8 mouse cellular contexts compared by ENCODE assay signal in the genomic region with DNA sequence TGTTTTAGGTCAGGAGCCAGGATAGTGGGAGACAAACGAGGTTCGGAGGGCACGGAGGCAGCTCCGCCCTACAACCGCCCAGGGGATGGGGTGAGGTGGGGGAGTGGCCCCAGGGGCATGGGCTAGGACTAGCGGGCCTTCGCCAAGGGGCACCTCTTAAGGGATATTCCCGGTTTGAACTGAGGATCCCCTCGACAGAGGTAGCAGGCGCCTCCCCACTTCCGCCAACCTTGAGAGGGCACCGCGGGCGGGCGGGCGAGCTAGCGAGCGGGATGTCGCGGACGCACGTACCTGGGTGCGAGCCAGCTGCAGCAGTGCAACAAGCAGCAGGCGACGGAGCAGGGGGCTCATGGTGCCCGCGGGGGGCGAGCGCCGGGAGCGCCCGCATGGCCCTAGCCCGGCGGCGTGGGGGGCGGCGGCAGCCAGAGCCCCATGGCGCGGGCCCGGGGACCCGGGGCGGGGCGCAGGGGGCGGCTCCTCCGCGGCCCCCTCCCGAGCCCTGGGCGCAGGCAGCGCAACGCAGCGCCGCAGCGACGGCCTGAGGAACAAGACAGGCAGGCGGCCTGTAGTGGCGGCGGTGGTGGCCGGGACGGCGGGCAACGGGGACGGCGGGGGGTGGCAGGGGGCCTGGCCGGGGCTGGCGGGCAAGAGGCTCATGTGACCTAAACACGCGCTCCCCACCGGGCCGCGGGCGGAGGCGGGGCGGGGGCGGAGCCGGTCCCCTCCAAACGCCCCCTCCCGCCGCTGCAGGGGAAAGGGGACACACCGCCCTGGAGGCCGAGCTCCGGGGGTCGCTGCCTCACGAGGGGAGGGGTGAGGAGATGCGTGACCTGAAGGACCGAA. TPM values are rescaled to one million over a fixed set of nuclear protein-coding genes. Genes with fewer than 3 reads are reported as not detected.
DNase-seq lines count a peak whose midpoint lies in the region; ATAC-seq and TF ChIP-seq lines count a peak whose summit lies in the region.

Vegfb (minus strand) TSS at position 591 of the 843 bp plus-strand sequence.

- peaks cover 21% of the 10 kb centered on the region for H3K4me1 ChIP-seq in embryonic facial prominence, embryonic 12.5 days
- peaks cover 54% of the 10 kb centered on the region for H3K4me1 ChIP-seq in liver, embryonic 13.5 days (replicated peaks)
- peaks cover 22% of the 10 kb centered on the region for H3K4me1 ChIP-seq in thymus, adult 2 months (replicated peaks; ENCODE audit: control insufficient read depth, insufficient read depth, low read length)

- peaks cover 29% of the 10 kb centered on the region for H3K36me3 ChIP-seq in embryonic facial prominence, embryonic 12.5 days
- peaks cover 26% of the 10 kb centered on the region for H3K36me3 ChIP-seq in liver, embryonic 13.5 days
- H3K36me3 ChIP-seq in thymus, adult 2 months (ENCODE audit: control insufficient read depth, insufficient read depth, low read length): no peaks in the 10 kb centered on the region

- under 1% methylated on average over 75 of the region's 85 CpGs for WGBS in embryonic facial prominence, embryonic 12.5 days
- under 1% methylated on average over 75 of the region's 85 CpGs for WGBS in liver, embryonic 13.5 days (ENCODE audit: insufficient replicate concordance)
- WGBS in thymus, adult 2 months: 1% methylated on average over 82 of the region's 85 CpGs

- H3K4me2 ChIP-seq in embryonic facial prominence, embryonic 12.5 days (replicated peaks): peak within 1 kb of the TSS; percentile 86
- H3K4me2 ChIP-seq in liver, embryonic 13.5 days: peak within 1 kb of the TSS; percentile 100

- no peaks in the 10 kb centered on the region for H3K27me3 ChIP-seq in embryonic facial prominence, embryonic 12.5 days
- H3K27me3 ChIP-seq in liver, embryonic 13.5 days: no peaks in the 10 kb centered on the region
- H3K27me3 ChIP-seq in thymus, adult 2 months (ENCODE audit: control insufficient read depth, insufficient read depth, low read length): no peaks in the 10 kb centered on the region

- H3K27ac ChIP-seq in embryonic facial prominence, embryonic 12.5 days: peak within 1 kb of the TSS; percentile 91
- peak within 1 kb of the TSS; percentile 79 for H3K27ac ChIP-seq in liver, embryonic 13.5 days
- no peak within 1 kb of the TSS for H3K27ac ChIP-seq in thymus, adult 2 months (ENCODE audit: control insufficient read depth, insufficient read depth, low read length)

- peak within 1 kb of the TSS; percentile 91 for H3K4me3 ChIP-seq in embryonic facial prominence, embryonic 12.5 days
- peak within 1 kb of the TSS; percentile 77 for H3K4me3 ChIP-seq in liver, embryonic 13.5 days (replicated peaks)
- peak within 1 kb of the TSS; percentile 59 for H3K4me3 ChIP-seq in thymus, adult 2 months (ENCODE audit: control insufficient read depth, insufficient read depth, low read length)

- no peak for TF ChIP-seq CTCF in thymus, adult 2 months (IDR thresholded peaks at IDR 0.05; ENCODE audit: borderline replicate concordance, control insufficient read depth, extremely low read depth, insufficient read depth, low read length, poor library complexity)

- DNase-seq in 416B (ENCODE audit: low read depth): peak; percentile 61
- DNase-seq in adrenal gland, adult 8-10 months: peak; percentile 65
- no peak for DNase-seq in heart, adult 8-10 months (ENCODE audit: low spot score)
- peak; percentile 69 for DNase-seq in kidney, adult 9 months
- DNase-seq in liver, embryonic 13.5 days: no peak
- peak; percentile 64 for DNase-seq in naive thymus-derived CD4-positive, alpha-beta T cell, adult 2 months (ENCODE audit: low read depth)
- DNase-seq in thymus, adult 2 months: peak; percentile 77

- H3K9me3 ChIP-seq in embryonic facial prominence, embryonic 12.5 days: no peaks in the 10 kb centered on the region
- no peaks in the 10 kb centered on the region for H3K9me3 ChIP-seq in liver, embryonic 13.5 days (replicated peaks)

- peak; percentile 50; the same call in 1 of the 2 replicates for TF ChIP-seq POLR2A in thymus, adult 2 months (IDR thresholded peaks at IDR 0.05; ENCODE audit: control insufficient read depth, extremely low read depth, insufficient read depth, low read length, poor library complexity)

- H3K9ac ChIP-seq in embryonic facial prominence, embryonic 12.5 days: peak within 1 kb of the TSS; percentile 88
- H3K9ac ChIP-seq in liver, embryonic 13.5 days: peak within 1 kb of the TSS; percentile 86

- peak; percentile 36 for ATAC-seq in embryonic facial prominence, embryonic 12.5 days (ENCODE audit: insufficient number of reproducible peaks, insufficient read depth, low FRiP score, low TSS enrichment)
- peak; percentile 57 for ATAC-seq in liver, embryonic 13.5 days (ENCODE audit: low read depth)

RNA-seq across cellular contexts. Expression of gene Vegfb, which starts in this region (rescaled TPM):
- total RNA-seq in adrenal gland, adult 8-10 months (2022): 100 to 1,000 TPM in 1 of 4 experiments, 10 to 100 TPM in 3; 86.5 to 119 (median 95.7) TPM
- 53.3 and 57.5 TPM in 2 replicates for polyA plus RNA-seq in embryonic facial prominence, embryonic 12.5 days (2016; fragmentation: Nextera tagmentation; extraction: Ambion mirVana)
- total RNA-seq in heart, adult 8-10 months (2022): 100 to 1,000 TPM; 488 to 525 (median 495) TPM
- 13.7 and 16.0 TPM in 2 replicates for polyA plus RNA-seq in liver, embryonic 13.5 days (2015; fragmentation: Nextera tagmentation; extraction: Ambion mirVana)
- polyA plus RNA-seq in thymus, adult 2 months (2012; rRNA removed): 38.4 and 38.8 TPM in 2 replicates

Comparison
In these comparisons a context has a peak if more than half of its experiments do, and no peak if none do; other contexts are left out.
1. RNA of gene Vegfb (total RNA-seq): 488 to 525 TPM in heart, adult 8-10 months; 86.5 to 119 TPM in adrenal gland, adult 8-10 months; every median in the first group is over 4 times any median in the second.
2. DNase-seq: peak in 416B (single experiment), adrenal gland, adult 8-10 months (single experiment), kidney, adult 9 months (single experiment), naive thymus-derived CD4-positive, alpha-beta T cell, adult 2 months (single experiment) and thymus, adult 2 months (single experiment); none in heart, adult 8-10 months (single experiment) and liver, embryonic 13.5 days (single experiment).
3. Peak in every context shown above with its lines, with median percentiles within 50 percentile points of each other: H3K4me3 ChIP-seq.